Mouse (Mus musculus): ENCODE results near the gene Rft1.

GRCm38 (mm10) chr14:30645066-30645465 is 9.1 kb upstream of the Rft1 start:
- no peak for TF ChIP-seq CTCF (IDR thresholded peaks at IDR 0.05; ENCODE audit: insufficient read depth, low read length)
- TF ChIP-seq POLR2A (IDR thresholded peaks at IDR 0.05; ENCODE audit: borderline replicate concordance, extremely low read depth, low read depth, low read length) = no peak
